Mouse (Mus musculus) testis, postnatal 10 days (tissue): Measurements from ENCODE around the gene Cep128.

Source experiments
- DNase-seq: peaks from one replicate; pipeline ENCODE4 v3.0.0; 2021; ENCODE audit warnings: low spot score

Gene Cep128

DNA sequence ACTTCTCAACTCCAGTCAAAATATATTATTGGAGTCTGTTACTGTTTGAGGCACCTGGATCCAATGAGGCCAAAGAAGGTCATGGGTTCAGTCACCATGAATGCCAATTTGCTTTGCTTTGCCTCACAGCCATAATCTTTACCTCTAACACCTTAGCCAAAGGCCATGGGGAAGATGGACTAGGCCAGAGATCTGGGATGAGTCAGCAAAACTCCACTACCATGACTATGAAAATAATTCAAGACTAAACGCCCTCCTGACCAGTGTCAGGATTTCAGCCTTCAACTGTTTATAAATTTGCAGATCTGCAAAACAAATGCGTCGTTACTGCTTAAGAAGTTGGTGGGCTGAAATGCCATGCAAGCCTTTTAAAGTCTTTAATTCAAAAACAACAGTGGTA is 76.5 kb downstream of the Cep128 start:
- no peak for DNase-seq

GRCm38 (mm10) chr12:91305769-91306168 is 78.4 kb downstream of the Cep128 start:
- no peak for DNase-seq

DNA sequence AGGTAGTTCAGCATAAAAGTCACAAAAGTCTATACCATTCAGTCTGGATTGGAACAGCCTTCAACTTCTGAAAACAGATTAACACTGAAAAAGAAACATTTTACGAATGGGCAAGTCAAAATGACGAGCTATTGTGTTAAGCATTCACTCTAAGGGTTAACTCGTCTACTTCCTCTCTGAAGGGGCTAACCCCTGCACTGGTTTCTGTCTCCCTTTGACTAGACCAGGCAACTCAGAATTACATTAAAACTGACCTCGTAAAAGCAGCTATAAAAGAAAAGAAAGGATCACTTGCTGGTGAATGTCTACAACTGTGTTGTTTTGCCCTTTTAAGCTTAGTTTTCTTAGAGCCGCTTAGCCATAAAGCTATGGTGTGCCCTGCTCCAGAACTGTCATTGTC is 79.2 kb downstream of the Cep128 start:
- DNase-seq: no peak

DNA sequence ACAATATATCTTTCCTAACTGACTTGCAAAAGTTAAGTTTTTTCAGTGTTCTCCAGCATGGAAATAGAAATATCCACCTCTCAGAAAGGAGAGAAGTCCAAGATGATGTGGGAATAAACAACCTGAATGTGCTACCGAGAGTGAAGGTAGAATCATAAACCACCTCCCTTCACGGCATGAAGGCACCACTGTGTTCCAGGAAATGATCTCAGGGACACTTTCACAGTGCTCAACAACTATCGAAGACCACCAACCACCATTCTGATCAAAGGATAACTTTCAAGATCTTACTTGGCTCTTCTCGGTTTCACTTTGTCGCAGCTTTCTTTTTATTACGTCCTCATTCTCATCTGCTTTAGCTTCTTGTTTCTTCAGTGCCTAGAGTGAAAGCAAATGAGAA is 85.5 kb downstream of the Cep128 start:
- no peak for DNase-seq

GRCm38 (mm10) chr12:91295870-91296269 is 88.3 kb downstream of the Cep128 start:
- no peak for DNase-seq

DNA sequence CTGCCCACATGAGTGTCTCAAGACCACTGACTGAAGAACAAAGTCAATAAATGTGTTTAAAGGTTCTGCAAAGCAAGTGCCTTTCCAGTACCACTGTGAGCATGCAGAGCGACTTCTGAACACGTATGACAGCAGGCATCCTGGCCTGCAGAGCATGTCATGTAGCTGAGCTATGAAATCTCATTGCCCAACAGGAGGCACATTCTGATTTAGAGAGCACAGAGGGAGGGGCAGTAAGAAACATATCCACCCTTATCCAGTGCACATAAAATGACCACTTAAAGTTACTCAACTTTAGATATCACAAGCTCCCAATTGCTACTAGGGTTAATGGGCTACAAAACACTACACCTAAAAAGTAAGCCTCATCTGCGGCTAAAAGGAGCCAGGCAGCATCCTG is 88.8 kb downstream of the Cep128 start:
- no peak for DNase-seq

DNA sequence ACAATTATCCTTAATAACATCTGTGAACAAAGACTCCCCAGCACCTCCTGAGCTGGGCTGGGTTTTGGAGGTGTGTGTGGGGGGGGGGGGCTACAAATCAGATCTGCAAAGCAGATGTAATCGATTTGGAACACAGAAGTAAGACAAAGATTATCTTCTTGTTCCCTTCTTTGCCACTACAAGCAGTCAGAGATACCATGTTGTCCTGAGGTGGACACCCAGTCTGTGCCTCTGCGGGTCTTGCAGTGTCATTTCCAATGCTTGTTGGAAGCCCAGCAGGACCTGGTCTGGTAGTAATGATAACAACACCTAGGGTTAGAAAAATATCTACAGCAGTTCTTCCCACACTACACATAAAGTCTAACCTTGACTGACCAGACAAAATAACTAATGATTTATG is 110.3 kb downstream of the Cep128 start:
- DNase-seq: no peak

GRCm38 (mm10) chr12:91269634-91270033 is 114.6 kb downstream of the Cep128 start:
- DNase-seq: no peak

DNA sequence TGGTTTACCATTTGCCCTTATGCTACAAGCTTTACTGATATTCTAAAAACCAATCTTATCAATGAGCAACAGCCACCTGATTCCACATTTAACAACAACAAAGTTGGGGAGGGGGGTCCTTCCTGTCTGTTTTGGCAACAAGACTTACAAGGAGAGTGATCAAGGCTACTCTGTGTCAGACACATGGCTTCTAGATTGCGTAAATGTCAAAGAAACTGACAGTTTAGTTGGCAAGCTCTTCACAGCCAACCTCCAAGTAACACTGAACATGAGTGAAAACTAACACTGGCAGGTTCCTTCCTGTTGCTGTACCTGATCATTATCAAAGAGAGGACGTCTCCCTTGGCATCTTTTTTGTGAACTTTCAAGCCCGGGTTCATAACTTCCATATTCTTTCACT is 115.2 kb downstream of the Cep128 start:
- no peak for DNase-seq

DNA sequence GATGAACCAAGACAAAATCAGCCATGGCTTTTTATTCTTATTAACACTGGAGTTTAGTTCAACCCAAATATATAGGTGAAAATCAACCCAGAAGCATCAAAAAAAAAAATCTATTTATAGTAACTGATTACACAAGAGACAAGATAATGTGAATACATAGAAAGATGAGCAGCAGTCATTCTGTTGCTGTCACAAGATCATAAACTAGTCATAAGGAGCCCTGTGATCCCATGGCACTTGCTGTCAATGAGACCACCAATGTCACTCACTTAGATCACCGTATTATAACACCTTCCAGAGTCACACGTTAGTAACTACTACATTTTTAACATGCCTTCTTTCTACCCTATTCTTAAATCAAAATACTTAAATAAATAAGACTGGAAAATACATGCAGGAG is 118.2 kb downstream of the Cep128 start:
- DNase-seq: no peak

GRCm38 (mm10) chr12:91265462-91265861 is 118.7 kb downstream of the Cep128 start:
- DNase-seq: no peak

- DNase-seq: no peak
Measured at GRCm38 (mm10) chr12:91264828-91265355, 119.3 kb downstream of the Cep128 start.

DNA sequence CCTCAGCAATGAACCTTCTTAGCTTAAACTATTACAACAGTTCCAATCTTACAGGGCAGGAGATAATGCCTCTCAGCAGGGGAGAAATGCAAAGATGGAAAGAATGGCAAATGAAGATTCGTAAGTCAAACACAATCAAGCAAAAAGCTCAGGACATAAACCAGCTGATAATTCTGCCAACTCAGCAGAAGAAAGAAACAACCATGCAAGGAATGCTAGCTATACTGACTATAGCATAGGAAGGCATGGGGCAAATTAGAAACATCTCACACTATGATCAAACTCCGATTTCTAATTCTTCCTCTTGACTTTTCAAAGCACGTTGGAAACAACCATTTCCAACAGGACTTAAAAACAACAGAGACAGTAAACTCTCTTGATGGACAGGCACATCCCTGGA is 120.5 kb downstream of the Cep128 start:
- no peak for DNase-seq

DNA sequence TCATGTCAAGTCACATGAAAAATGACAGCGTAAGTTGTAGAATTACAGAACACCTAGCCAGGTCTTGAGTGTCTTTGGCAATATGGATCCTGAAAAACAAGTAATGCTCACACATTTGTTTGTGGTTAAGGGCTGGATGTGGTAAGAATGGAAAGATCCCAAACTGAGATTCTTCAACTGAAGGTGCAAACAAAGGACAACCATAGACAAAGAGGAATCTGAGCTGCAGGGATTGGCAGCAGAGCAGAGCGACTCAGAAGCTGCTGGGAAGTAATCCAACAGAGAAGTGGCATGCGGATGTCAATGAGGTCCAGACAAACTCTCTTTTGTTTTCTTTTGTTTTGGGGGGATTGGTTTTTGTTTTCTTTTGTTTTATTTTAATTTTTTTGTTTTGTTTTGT is 121.4 kb downstream of the Cep128 start:
- DNase-seq: no peak

GRCm38 (mm10) chr12:91256334-91256733 is 127.9 kb downstream of the Cep128 start:
- DNase-seq: no peak

- DNase-seq: no peak
Measured at GRCm38 (mm10) chr12:91254831-91255230, 129.4 kb downstream of the Cep128 start.

GRCm38 (mm10) chr12:91220609-91221008 is 163.6 kb downstream of the Cep128 start:
- no peak for DNase-seq

DNA sequence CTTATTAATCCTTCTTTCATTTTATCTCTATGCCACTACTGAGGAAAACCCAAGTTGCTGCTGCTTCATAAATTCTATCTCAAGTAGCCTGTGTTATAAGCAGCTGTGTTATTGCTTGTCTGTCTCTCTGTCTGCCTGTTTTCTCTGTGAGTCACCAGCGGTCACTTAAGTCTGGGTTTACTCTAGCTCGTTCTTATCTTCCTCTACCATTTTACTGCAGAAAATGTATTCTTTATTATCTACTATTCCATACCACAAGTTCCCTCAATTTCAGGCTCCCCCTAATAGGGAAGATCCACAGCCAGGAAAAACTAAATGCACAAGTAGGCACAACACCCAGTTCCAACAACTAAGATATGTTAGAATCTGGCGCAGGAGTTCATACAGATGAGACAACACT is 178.7 kb downstream of the Cep128 start:
- no peak for DNase-seq

GRCm38 (mm10) chr12:91204330-91204729 is 179.9 kb downstream of the Cep128 start:
- DNase-seq: no peak

DNA sequence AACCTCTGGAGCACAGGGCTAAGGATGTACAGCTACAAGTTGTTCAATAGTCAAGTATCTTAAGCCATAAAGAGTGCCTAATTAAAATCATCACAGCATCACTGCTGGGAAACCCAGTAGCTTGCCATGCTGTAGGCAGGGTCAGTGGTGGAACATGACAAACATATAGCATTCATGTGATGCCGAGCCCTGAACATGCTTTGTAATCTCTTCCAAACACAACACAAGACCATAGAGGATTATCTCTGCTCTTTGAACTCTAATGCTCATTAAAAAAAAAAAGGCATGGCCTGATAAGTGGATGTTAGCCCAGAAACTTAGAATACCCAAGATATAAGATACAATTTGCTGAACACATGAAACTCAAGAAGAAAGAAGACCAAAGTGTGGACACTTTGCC is 181.7 kb downstream of the Cep128 start:
- no peak for DNase-seq

DNA sequence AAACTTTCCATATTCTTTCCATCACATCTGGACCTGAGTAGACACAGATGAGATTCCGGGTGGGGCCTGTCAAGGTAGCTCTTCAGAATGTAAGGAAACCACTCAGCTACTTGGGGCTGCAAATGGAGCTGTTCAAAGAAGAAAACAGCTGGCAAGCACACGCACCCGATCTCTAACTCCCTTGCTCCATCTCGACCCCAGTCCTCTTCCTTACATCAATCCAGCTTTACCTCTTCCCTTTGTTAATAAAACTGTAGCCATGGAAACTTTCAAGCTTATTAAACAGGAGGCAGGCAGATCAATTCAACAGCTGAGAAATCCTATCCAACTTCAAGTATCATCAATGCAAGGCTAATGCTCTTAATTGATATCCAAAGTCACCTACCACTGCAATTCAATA is 195.1 kb downstream of the Cep128 start:
- no peak for DNase-seq

GRCm38 (mm10) chr12:91185564-91185963 is 198.6 kb downstream of the Cep128 start:
- no peak for DNase-seq

- DNase-seq: no peak
Measured at GRCm38 (mm10) chr12:91184616-91185015, 199.6 kb downstream of the Cep128 start.

DNA sequence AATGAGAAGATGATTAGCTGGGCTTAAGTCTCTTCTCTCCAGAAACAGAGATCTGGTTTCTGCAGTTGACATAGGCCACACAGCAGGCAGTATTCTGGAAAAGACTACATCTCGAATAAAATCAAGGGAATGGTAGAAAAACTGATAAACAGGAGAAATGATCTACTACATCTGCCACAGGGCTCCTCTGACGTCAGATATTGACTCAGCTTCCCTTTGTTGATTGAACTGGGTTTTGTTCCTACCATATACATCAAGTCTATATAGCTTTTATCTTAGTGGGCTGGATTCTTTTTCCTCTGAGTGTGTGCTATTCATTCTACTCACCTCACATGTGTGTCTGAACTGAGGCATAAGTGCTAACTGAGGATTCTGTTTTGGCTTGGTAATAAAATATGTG is 200.3 kb downstream of the Cep128 start:
- DNase-seq: no peak

DNA sequence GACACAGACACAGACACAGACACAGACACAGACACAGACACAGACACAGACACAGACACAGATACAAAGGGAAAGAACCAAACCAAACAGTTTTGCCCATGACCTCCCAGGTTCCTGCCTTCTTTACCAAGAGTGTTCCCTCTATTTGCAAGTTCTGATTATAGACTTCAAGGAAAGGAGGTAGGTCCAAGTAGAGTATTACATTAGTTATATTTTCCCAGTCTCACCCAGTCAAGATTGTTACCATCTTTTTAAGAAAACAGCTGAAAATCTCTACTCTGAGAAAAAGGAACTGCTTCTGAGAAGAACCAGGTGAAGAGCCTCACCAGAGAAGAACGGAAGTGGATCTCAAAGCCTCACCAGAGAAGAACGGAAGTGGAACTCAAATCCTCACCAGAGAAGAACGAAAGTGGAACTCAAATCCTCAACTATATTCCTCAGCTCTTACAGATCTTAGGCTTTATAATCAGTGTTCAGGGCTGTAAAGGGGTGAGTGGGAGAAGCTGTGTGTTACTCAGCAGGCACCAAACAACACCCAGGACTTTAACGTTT is 200.8 kb downstream of the Cep128 start:
- DNase-seq: no peak
